Mouse (Mus musculus): ENCODE measurements around the gene Ccdc167.

The Ccdc167 gene

DNA sequence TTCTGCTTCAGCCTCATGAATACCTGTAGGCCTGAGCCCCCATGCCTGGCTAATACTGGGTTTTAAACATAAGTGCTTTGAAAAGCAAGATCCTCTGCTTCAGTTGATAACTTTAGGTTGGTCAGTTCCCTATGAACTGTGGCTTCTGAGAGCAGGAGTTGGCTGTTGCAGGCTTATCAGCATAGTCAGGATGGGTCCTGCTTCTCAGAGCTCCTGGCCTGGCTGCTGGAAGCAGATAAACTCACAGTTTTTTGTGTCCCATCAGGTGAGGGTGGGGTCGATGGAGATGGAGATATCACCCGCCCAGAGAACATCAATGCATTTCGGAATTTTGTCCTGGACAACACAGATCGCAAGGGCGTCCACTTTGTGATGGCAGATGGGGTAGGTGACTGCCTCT is 30.1 kb downstream of the Ccdc167 start:
- no peak for DNase-seq (ENCODE audit: low spot score in 2 of 2)

DNA sequence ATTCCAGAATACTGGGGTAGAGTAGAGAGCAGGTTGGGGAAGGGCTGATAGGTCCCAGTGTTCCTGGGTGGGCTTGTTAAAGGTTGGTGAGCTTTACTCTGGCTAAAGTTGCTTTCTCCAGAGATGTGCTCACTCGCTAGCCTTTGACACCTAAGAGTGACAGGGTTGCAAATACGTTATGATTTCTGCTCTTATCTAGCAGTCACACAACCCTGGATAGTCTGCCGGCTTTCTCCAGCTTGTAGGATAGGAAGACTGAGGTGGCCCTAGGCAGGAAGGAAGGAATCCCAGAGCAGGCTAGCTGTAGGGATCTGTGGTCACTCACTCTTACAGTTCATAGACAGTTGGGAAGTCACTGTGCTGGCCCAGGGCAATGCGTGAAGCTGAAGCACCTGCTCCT is 32.6 kb downstream of the Ccdc167 start:
- DNase-seq (ENCODE audit: low spot score in 2 of 2) = no peak

DNA sequence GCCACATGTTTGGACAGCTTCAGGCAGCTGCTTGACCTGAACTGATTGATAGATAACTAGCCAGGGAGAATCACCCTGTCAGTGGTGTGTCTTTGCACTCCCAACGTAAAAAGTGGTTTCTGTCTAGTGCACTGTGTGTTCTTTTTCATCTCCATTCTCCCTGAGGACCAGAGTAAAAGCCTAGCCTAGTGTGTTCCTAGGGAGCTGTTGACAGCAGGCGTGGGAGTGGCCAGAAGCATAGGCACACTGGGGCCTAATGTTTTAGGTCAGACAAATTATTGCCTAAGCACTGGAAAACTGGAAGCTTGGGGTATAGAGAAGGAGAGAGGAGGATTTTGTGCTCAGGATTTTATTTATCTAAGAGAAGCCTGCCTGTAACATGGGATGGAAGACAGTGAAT is 33.7 kb downstream of the Ccdc167 start:
- DNase-seq (ENCODE audit: low spot score in 2 of 2) = no peak

DNA sequence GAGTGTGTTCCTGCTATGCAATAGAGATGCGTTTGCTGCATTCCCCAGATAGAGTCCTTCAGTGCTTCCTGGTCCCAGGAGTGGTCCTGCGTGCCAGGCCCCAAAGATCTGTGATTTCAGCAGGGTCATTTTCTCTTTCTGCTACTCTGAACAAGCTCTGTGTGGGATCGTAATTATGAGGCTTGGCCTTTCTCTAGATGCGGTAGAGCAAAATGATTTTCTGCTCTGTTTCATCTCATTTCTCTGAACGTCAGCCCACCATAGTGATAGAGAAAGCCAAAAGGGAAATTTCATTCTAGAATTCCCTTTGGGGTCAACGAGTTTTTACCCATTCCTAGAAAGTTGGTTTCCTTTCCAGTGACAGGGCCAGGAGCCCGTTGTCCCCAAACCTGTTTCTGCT is 34.6 kb downstream of the Ccdc167 start:
- no peak for DNase-seq (ENCODE audit: low spot score in 2 of 2)

DNA sequence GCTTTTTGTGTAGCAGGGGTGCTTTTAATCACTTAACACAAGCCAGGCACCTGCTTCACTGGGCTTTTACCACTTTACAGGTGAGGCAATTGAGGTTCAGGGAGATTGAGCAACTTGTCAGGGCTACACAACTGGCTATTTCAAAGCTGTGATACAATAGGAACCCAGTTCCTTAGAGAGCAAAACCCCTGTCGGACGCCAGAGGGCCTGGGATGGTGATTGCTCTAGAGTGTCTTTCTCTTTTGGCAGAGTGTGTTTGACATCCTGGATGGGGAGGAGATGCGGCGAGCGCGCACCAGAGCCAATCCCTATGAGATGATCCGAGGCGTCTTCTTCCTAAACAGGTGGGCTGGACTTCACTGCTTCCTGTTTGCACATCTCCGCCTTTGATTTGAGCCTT is 35.2 kb downstream of the Ccdc167 start:
- DNase-seq (ENCODE audit: low spot score in 2 of 2) = no peak

DNA sequence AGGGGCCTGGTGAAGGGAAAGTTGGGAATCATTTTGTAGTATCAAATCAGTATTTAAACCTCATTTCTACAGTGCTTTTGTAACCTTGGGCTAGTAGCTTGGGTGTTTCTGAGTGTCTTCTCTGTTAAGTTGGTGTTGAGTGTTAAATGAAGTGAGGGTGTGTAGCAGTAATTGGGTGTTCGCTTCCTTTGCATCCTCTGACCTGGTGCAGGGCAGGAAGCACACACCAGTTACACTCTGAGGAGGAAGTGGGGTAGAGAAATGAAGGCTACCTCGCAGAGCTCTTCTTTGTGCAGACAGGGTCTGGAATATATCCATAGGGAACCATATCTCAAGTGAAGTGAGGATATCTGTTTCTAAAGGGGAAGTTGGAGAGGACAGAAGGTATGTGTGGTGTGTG is 35.9 kb downstream of the Ccdc167 start:
- no peak for DNase-seq (ENCODE audit: low spot score in 2 of 2)

DNA sequence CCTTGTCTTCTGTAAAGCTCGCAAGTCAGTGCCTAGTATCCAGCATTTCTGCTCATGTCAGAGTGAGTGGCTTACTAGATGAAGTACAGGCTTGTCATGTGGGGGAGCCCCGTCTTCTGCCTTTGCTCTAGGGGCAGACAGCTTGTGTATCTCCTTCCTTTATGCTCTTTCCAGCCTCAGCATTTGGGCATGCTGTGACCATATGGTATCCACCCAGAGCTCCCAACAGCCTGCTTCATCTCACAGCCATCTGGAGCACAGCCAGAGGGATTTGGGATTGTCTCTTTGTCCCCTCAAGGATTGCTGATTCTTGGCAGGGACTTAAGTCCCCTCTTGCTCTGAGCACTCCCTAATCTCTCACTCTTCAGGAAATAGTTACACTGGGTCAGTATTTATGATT is 36.7 kb downstream of the Ccdc167 start:
- no peak for DNase-seq (ENCODE audit: low spot score in 2 of 2)

DNA sequence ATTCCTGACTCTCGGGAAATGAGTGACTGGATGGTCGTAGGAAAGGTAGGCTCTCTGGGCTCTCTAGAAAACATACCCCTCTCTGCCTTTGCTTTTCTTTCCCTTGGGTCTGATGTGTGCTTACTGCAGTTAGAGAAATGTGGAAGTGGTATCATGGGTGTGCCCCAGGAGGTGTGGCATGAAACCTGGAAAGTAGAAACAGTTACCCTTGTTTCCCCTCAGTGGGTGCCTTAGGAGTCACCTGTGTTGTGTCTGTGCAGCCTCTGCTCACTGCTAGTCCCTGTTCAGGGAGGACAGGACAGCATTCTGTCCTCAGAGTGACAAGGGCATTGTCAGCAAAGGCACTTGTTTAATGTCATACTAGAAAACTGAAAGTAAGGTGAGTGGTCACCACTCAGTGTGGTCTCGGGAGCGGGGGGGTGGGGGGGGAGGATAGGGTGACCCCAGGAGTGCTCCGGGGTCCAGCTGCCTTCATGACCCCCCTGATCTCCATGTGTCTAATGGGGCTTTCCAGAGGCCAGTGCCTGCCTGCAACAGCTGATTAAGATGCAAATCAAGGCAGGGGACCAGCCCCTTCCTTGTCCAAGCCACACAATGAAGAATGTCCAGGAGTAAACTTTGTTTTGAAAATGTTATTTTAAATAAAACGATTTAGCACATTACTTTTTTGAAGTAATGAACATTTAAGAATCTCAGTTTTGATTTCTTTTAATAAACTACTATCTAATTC is 37.6 kb downstream of the Ccdc167 start:
- DNase-seq (ENCODE audit: low spot score in 2 of 2) = no peak

DNA sequence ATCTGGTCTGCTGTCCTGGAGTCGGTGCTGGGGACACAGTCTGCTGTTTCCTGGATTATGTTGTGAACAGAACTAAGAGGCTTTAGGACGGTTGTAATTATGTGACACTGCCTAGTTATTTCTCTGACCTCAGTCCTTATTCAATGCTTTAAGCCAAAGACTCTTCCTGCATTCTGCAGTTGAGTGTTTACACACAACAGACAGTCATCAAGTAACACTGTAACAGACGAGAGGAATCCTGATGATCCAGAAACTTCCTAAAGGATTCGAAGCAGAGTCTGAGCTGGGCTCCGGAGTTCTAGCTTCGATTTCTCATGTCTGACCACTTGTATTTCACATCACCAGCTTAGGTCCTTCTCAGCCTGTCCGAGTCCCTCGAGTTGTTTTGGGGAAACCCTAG is 38.3 kb downstream of the Ccdc167 start:
- no peak for DNase-seq (ENCODE audit: low spot score in 2 of 2)

DNA sequence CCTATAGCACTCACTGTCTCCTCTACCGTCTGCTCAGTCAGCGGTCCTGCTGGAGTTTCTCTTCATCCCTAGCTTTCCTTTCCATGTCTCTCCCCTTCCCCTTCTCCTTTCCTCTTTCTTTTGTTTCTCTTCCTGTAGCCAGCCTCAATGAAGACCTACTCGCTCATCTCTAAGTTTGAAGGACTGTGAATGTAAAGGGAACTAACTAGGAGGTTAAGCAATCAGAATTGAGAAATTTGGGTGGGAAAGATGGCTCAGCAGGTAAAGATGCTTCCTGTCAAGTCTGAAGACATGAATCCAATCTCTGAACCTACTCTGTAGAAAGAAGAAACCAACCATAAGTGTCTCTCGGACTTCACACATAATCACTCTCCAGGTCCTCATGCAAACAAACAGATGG is 43.5 kb downstream of the Ccdc167 start:
- DNase-seq (ENCODE audit: low spot score in 2 of 2) = no peak

DNA sequence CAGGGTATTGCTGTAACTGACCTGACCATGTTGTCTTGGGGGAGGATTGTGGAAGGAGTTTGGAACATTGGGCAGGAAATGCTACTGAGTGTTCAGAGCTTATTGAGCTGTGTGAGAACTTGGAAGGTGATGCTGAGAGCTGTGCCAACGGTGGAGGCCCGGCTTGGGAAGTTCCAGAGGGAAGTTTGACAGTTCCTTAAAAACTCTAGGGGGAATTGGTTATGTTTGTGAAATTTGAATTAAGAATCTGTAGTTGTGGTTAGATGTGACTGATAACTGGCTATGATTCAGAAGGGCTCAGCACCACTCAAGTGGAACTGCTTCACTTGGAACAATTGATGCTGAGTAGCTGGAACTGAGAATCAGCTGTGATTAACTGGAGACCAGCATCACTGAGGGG is 45.8 kb downstream of the Ccdc167 start:
- no peak for DNase-seq (ENCODE audit: low spot score in 2 of 2)

DNA sequence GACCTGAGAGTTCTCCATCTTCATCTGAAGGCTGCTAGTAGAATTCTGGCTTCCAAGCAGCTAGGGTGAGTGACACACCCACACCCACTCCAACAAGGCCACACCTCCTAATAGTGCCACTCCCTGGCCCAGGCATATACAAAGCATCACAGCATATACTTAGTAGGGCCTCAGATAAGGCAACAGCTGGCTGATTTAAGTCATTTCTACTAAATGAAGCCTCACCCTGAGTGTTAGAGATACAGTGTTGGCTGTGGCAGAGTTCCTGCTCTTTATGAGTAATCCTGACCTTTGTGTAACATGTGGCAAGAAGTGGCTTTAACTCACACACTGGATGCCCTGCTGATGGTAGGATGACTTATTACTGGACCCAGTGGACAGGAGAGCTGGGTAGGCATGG is 46.9 kb downstream of the Ccdc167 start:
- no peak for DNase-seq (ENCODE audit: low spot score in 2 of 2)

DNA sequence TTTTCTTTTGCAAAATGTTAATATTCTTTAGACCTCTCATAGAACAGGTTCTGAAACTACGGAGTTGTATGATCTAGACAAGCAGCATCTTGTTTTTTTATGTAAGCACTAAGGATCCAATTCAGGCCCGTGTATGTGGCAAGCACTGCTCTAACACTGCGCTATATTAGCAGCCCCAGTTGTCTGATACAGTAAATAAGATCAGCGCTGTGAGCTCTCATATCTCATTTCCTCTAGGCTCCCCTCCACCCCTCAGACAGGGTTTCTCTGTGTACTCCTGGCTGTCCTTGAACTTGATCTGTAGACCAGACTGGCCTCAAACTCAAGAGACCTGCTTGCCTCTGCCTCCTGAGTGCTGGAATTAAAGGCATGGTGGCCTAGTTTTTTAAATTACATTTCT is 47.8 kb downstream of the Ccdc167 start:
- DNase-seq (ENCODE audit: low spot score in 2 of 2) = no peak

DNA sequence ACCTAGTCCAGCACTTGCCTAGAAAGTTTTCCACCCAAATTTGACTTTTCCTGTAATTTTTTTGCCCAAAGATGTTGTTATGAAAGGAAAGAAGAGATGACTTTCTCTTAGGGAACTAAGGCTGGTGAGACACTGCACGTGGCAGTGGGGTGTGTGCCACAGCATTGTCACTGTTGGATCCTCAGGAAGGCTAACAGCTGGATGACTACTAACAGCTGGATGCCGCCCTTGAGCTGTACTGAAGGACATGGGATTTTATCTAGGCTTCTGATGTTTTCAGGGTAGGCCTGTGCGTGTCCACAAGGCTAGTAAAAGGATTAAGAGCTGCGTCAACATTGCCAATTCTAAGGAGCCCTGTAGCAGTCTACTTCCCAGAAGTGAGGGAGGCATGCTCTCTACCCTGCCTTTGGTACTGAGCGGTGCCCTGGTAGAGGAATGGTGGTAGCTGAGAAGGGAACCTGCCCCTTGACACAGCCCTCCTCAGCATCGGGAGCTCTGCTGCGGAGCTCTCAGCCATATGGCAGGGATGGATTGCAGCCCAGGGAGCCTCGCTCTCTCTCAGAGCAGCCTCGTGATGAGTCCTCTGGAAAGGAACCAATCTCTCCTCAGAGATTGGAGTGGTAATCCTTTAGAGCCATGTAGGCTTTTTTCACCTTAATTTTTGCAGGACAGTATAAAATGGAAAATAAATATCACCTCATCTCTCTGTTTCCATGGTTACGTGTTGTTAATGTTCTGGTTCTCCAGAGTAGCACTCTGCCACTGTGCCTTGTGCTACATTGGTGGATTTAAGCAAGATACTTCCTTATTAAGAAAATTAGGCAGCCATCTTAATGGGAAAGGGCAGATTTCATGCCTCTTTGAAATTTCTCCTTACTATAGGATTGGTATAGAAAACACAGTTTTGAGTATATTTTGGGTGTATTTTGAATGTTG is 48.5 kb downstream of the Ccdc167 start:
- DNase-seq (ENCODE audit: low spot score in 2 of 2) = no peak

DNA sequence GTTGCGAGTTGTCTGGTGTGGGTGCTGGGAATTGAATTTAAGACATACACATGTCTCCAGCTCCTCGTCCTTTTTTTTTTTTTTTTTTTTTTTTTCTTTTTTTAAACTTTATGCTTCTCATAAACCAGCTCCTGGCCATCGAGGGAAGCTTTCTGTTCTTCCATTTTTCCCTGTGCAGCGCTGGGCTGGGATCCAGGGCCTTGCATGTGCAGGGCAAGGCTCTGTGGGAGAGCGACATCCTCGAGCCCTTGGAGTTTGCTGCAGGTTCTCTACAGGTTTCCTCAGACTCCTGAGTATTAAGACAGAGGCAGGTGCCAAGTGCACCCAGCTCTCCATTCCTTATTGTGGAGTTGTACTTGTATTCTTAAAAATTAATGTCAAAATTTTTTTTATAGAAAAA is 54.7 kb downstream of the Ccdc167 start:
- DNase-seq (ENCODE audit: low spot score in 2 of 2) = no peak

DNA sequence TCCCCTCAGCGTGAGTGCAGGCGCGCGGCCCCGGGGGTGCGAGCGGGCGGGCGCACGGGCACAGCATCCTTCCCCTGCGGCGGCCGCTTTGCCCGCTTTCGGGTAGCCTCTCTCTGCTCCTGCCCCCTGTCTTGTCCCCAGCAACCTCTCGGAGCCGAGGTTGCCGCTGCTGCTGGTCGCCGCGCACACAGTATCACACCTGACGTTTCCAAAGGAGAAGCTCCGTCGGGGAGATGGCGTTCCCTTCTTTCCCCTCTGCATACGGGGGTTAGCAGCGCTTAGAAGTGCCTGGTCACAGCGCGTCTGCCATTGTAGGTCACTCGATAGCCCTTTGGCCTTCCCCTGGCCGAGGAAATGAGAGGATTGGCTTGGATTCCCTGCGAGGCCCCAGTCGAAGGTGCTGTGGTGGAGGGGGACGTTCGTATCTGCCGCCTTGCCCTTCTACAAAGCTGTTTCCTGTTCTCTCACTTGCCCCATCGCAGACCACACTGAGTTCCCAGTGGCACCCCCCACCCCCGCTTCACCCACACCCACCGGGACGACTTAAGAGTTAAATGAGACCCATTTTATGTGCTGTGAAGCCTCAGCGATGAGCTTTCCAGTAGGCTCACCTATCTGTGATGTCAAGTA is 56.0 kb downstream of the Ccdc167 start:
- no peak for DNase-seq (ENCODE audit: low spot score in 2 of 2)

DNA sequence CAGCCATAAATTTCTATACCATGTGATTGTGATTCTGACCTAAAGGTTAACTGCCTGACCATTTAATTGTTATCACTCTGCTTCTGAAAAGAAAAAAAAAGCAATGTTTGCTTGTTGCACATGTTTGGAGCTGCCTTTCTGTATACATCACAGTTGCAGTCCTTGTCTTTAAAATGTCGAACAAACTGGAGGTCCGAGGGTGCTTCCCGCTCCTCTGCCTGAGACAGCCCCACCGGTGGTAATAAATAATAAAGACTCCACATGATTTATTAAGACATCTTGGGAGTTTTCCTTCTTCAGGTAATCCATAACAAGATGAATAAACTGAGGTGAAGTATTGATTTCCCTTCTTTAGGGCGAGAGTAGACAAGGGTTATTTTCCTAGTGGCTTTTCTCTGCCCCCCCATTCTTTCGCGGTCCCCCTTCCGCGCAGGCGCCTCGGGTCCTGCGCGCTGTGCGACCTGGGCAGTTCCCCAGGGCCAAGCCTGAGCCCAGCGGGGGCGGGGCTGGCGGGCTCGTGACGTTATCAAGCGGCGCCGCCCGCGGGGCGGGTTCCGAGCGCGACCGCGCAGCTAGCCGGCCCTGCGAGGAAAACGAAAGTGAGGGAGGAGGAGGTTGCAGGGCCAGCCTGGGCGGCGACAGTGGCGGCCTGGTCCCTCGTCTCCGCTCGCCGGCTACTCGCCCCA is 56.6 kb downstream of the Ccdc167 start, which contains the start of gene Cmtr1:
Gene Cmtr1 (plus strand): TSS at position 520 of the 686 bp plus-strand sequence.
- DNase-seq (ENCODE audit: low spot score in 2 of 2) = peak; percentile 97 to 99

DNA sequence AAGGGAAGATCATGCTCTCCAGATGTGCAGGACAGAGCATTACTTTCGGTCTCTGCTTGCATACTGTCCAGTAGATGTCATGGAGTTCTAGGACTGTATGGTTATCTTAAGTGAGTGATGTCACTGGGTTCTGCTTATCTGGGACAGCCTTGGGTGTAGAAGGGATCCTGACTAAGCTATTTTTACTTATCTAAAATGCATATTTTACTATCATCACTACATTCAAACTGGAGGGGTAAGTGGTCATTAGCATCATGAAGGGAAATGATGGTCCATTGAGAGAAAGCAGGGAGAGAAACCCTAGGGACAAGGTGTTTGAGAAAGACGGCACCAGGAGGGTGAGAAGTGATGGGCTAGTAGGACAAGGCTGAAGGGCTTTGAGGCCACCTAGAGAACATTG is 58.6 kb downstream of the Ccdc167 start:
- no peak for DNase-seq (ENCODE audit: low spot score in 2 of 2)

DNA sequence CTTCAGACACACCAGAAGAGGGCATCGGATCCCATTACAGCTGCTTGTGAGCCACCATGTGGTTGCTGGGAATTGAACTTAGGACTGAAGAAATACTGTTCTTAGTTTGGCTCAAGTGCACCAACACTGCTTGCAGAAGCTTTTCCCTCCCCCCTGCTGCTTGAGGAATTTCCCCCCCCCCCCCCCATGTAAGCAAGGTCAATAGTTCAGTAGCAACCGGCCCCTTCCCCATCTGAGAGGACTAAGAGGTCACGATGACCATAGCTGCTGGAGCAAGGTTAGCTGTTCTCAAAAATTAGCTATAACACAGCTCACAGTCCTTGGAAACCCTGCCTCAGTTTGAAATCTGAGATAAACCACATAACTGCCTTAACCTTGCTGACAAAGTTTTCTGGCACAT is 74.6 kb downstream of the Ccdc167 start:
- no peak for DNase-seq (ENCODE audit: low spot score in 2 of 2)

DNA sequence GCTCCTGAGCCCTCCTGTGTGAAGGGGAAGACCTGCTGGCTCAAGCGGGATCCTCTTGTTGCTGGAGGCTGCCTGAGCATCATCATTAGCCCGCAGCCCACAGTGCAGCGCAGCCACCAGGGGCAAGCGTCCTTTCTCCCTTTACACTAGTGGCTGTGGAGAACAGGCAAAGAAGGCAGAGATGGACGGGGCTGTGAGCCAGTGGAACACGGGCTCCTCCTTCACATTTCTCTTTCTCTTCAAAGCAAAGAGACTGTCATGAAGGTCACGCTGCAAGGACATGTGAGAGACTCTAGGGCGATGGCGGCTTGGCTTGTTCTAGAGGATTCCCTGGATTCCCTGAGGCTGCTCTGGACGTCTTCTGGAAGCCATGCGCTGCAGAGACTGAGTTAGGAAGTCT is 75.9 kb downstream of the Ccdc167 start:
- DNase-seq (ENCODE audit: low spot score in 2 of 2) = no peak

DNA sequence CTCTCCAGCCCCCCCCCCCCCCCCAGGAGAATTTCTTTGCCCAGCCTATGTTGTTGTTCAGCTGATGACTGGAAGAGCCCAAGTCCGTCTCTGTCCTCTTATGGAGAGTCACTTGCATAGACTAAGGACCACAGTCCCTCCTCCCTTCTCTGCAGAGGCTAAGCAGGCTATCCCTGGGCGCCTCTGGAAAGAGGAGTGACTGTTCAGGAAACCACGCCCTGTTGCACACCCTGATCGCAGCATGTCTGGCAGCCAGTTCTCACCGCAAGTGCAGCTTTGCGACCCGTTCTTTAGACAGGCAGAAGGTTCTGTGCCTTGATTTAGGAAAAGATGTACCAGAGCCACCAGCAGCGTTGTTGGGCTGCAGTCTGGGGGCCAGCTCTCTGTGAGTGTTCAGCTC is 78.9 kb downstream of the Ccdc167 start:
- DNase-seq (ENCODE audit: low spot score in 2 of 2) = peak in 1 of 2 experiments; percentile 37

DNA sequence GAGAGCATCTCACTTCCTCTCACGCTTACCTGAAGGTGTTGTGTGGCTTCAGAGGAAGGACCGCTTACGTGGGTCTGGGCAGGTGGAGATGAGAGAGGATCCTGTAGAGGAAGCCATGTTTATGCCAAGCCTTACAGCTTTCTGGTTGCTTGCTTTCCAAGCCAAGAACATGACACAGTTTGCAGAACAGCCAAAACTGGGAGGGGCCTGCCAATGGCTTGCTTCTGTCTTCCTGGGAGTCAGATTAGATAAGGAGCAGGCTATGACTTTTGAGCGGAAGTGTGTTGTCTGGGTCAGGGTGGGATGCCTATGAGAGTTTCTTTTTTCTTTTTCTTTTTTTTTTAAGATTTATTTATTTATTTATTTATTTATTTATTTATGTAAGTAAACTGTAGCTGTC is 79.5 kb downstream of the Ccdc167 start:
- no peak for DNase-seq (ENCODE audit: low spot score in 2 of 2)

All from spleen, postnatal 14 days (tissue).